Mouse (Mus musculus): Measurements from ENCODE around the gene Mvb12b.

DNA sequence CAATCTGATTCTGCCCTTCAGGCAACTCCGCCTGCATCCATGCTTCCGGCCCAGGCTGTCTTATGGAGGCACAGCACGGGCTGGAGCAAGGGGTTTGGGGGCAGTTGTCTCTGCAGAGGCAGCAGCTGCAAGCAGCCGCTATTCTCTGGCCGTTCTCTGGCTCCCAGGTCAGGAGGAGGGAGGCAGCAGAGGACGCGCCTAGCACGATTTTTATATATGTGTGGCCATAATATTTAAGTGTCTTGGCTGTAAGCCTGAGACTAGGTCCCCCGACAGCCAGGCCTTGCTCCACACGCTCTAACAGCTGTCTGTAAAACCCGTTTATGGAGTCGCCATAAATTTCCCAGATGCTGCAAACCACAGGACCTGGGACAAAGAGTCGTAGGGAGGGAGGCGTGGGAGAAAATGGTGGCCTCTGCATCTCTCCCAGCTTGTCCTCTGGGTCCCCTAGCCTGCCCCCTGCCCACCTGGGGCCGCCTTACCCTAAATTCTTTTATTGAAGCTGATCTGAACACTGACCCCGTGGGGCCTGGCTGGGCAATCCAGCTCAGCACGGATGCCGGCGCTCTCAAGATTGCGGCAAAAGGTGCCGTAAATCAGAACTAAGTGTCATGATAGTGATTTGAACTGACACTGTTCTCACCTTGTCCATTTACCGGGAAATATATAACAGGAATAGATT, 32.3 kb upstream of the Mvb12b start:
- TF ChIP-seq POLR2A (IDR thresholded peaks at IDR 0.05; ENCODE audit: extremely low read depth, insufficient read depth, low read length) (no peak), CTCF (IDR thresholded peaks at IDR 0.05; ENCODE audit: low read depth, low read length) (no peak)
